Mouse (Mus musculus) embryonic facial prominence, embryonic 12.5 days (tissue): Measurements from ENCODE around the gene Coro1c. TPM values are rescaled to one million over a fixed set of nuclear protein-coding genes. Genes with fewer than 3 reads are reported as not detected.

Experiments used
- ATAC-seq: fragments of 200-750 bp; cut with Nextera tagmentation; 2 replicates; pipeline ENCODE4 v1.8.0; 2017; ENCODE audit not compliant: insufficient number of reproducible peaks, insufficient read depth, low FRiP score, low TSS enrichment
- H3K27ac ChIP-seq: fragments of 300-500 bp; sonication (generic); 2 replicates; pipeline ENCODE4 v1.5.1; 2016; ENCODE audit warnings: mild to moderate bottlenecking
- H3K27me3 ChIP-seq: fragments of 300-500 bp; sonication (generic); 2 replicates; pipeline ENCODE4 v1.6.1; 2016; ENCODE audit warnings: mild to moderate bottlenecking, moderate library complexity
- H3K36me3 ChIP-seq: fragments of 300-500 bp; sonication (generic); 2 replicates; pipeline ENCODE4 v1.6.1; 2016; ENCODE audit warnings: mild to moderate bottlenecking
- H3K4me1 ChIP-seq: fragments of 300-500 bp; sonication (generic); 2 replicates; pipeline ENCODE4 v1.6.1; 2016
- H3K4me2 ChIP-seq: fragments of 300-500 bp; sonication (generic); replicated peaks from 2 replicates; pipeline ENCODE4 v1.6.1; 2016; ENCODE audit warnings: mild to moderate bottlenecking, moderate library complexity
- H3K4me3 ChIP-seq: fragments of 300-500 bp; sonication (generic); 2 replicates; pipeline ENCODE4 v1.5.1; 2016; ENCODE audit warnings: mild to moderate bottlenecking
- H3K9ac ChIP-seq: fragments of 300-500 bp; sonication (generic); 2 replicates; pipeline ENCODE4 v1.6.1; 2016; ENCODE audit warnings: mild to moderate bottlenecking, moderate library complexity
- H3K9me3 ChIP-seq: fragments of 300-500 bp; sonication (generic); 2 replicates; pipeline ENCODE4 v1.6.1; 2016; ENCODE audit warnings: mild to moderate bottlenecking, moderate library complexity
- WGBS: fragments of 180-500 bp; shearing (Covaris S2); methylation state at CpG from one replicate; pipeline ENCODE4 v1.1.7; 2016; 5-methylcytosine and 5-hydroxymethylcytosine counted together
- polyA plus RNA-seq: library from polyadenylated mRNA; unstranded; fragments of >200 nt; fragmentation: Nextera tagmentation; extraction: Ambion mirVana; gene quantifications from 2 replicates; pipeline ENCODE4 v1.2.1, GENCODE M21; 2016

Gene Coro1c
- polyA plus RNA-seq, 1 experiment from 2014 or later, result 123 TPM

- no peak overlapping the region for H3K4me2 ChIP-seq
- H3K4me1 ChIP-seq, result peaks cover 21% of the 10 kb centered on the region
- H3K27ac ChIP-seq, result no peak overlapping the region
- H3K9me3 ChIP-seq, result no peaks in the 10 kb centered on the region
- 95% methylated on average over 14 of the region's 14 CpGs for WGBS
- no peaks in the 10 kb centered on the region for H3K27me3 ChIP-seq
- no peak for ATAC-seq
- H3K9ac ChIP-seq, result no peak overlapping the region
- no peak overlapping the region for H3K4me3 ChIP-seq
- H3K36me3 ChIP-seq, result peaks cover 29% of the 10 kb centered on the region; the same call in 1 of the 2 replicates
Observed at GRCm38 (mm10) chr5:113881136-113881535, 27.4 kb downstream of the Coro1c start.

GRCm38 (mm10) chr5:113878943-113879617, 29.5 kb downstream of the Coro1c start:
- Histone ChIP-seq H3K27me3 (no peaks in the 10 kb centered on the region), H3K27ac (no peak overlapping the region), H3K9ac (no peak overlapping the region), H3K4me2 (no peak overlapping the region), H3K9me3 (no peaks in the 10 kb centered on the region), H3K4me3 (no peak overlapping the region), H3K4me1 (peaks cover 21% of the 10 kb centered on the region), H3K36me3 (peaks cover 41% of the 10 kb centered on the region; the same call in 1 of the 2 replicates)
- WGBS, result 90% methylated on average over 17 of the region's 17 CpGs
- ATAC-seq, result no peak

GRCm38 (mm10) chr5:113877565-113877964, 31.0 kb downstream of the Coro1c start:
- 70% methylated on average over 3 of the region's 3 CpGs for WGBS

GRCm38 (mm10) chr5:113876176-113876575, 32.4 kb downstream of the Coro1c start:
- no peaks in the 10 kb centered on the region for H3K27me3 ChIP-seq
- no peak overlapping the region for H3K4me3 ChIP-seq
- H3K36me3 ChIP-seq, result peaks cover 34% of the 10 kb centered on the region; the same call in 1 of the 2 replicates
- no peak for ATAC-seq
- no peaks in the 10 kb centered on the region for H3K9me3 ChIP-seq
- H3K27ac ChIP-seq, result no peak overlapping the region
- no peak overlapping the region for H3K4me2 ChIP-seq
- H3K9ac ChIP-seq, result no peak overlapping the region
- peaks cover 34% of the 10 kb centered on the region for H3K4me1 ChIP-seq
- WGBS, result 93% methylated on average over 7 of the region's 7 CpGs

More at GRCm38 (mm10) chr5:113877565-113877964, 31.0 kb downstream of the Coro1c start:
- peaks cover 22% of the 10 kb centered on the region for H3K4me1 ChIP-seq
- H3K4me2 ChIP-seq, result no peak overlapping the region
- no peak for ATAC-seq
- no peaks in the 10 kb centered on the region for H3K27me3 ChIP-seq
- H3K36me3 ChIP-seq, result peaks cover 41% of the 10 kb centered on the region; the same call in 1 of the 2 replicates
- no peak overlapping the region for H3K4me3 ChIP-seq
- no peaks in the 10 kb centered on the region for H3K9me3 ChIP-seq
- no peak overlapping the region for H3K27ac ChIP-seq
- no peak overlapping the region for H3K9ac ChIP-seq

- WGBS, result 78% methylated on average over 4 of the region's 4 CpGs
- Histone ChIP-seq H3K9me3 (no peaks in the 10 kb centered on the region), H3K4me3 (no peak overlapping the region), H3K27me3 (no peaks in the 10 kb centered on the region), H3K4me1 (peaks cover 39% of the 10 kb centered on the region), H3K36me3 (peaks cover 31% of the 10 kb centered on the region; the same call in 1 of the 2 replicates), H3K27ac (no peak overlapping the region), H3K9ac (no peak overlapping the region), H3K4me2 (no peak overlapping the region)
- ATAC-seq, result no peak
Observed at GRCm38 (mm10) chr5:113875625-113876024, 32.9 kb downstream of the Coro1c start.

GRCm38 (mm10) chr5:113874063-113875024, 34.2 kb downstream of the Coro1c start:
- Histone ChIP-seq H3K4me3 (0 out of 2 replicates have a peak overlapping the region, but pooled peaks have one; percentile 7), H3K9me3 (no peaks in the 10 kb centered on the region), H3K4me1 (peaks cover 52% of the 10 kb centered on the region), H3K27ac (peak overlapping the region; percentile 92), H3K36me3 (peaks cover 20% of the 10 kb centered on the region; the same call in 1 of the 2 replicates), H3K4me2 (peak overlapping the region; percentile 39), H3K27me3 (no peaks in the 10 kb centered on the region), H3K9ac (no peak overlapping the region)
- 54% methylated on average over 19 of the region's 19 CpGs for WGBS
- no peak for ATAC-seq

- Histone ChIP-seq H3K9me3 (no peaks in the 10 kb centered on the region), H3K4me1 (peaks cover 55% of the 10 kb centered on the region), H3K4me2 (peak overlapping the region; percentile 39), H3K9ac (peak overlapping the region; percentile 28), H3K36me3 (peaks cover 14% of the 10 kb centered on the region; the same call in 1 of the 2 replicates), H3K4me3 (peak overlapping the region; percentile 7; the same call in 1 of the 2 replicates), H3K27me3 (no peaks in the 10 kb centered on the region), H3K27ac (peak overlapping the region; percentile 92)
- peak; percentile 87 for ATAC-seq
- WGBS, result 5% methylated on average over 13 of the region's 15 CpGs
Observed at GRCm38 (mm10) chr5:113872936-113873912, 35.3 kb downstream of the Coro1c start.

GRCm38 (mm10) chr5:113871903-113872548, 36.5 kb downstream of the Coro1c start:
- Histone ChIP-seq H3K4me1 (peaks cover 55% of the 10 kb centered on the region), H3K27ac (peak overlapping the region; percentile 92), H3K9me3 (no peaks in the 10 kb centered on the region), H3K9ac (no peak overlapping the region), H3K4me2 (no peak overlapping the region), H3K4me3 (no peak overlapping the region), H3K27me3 (no peaks in the 10 kb centered on the region), H3K36me3 (peaks cover 14% of the 10 kb centered on the region; the same call in 1 of the 2 replicates)
- WGBS, result 77% methylated on average over 7 of the region's 7 CpGs
- no peak for ATAC-seq

GRCm38 (mm10) chr5:113870393-113871040, 38.0 kb downstream of the Coro1c start:
- Histone ChIP-seq H3K27ac (peak overlapping the region; percentile 14; the same call in 1 of the 2 replicates), H3K36me3 (peaks cover 6% of the 10 kb centered on the region; the same call in 1 of the 2 replicates), H3K4me2 (no peak overlapping the region), H3K9me3 (no peaks in the 10 kb centered on the region), H3K9ac (0 out of 2 replicates have a peak overlapping the region, but pooled peaks have one; percentile 3), H3K4me3 (no peak overlapping the region), H3K27me3 (no peaks in the 10 kb centered on the region), H3K4me1 (peaks cover 55% of the 10 kb centered on the region)
- ATAC-seq, result no peak
- WGBS, result 26% methylated on average over 21 of the region's 21 CpGs

GRCm38 (mm10) chr5:113869132-113869531, 39.4 kb downstream of the Coro1c start:
- Histone ChIP-seq H3K4me2 (no peak overlapping the region), H3K9ac (no peak overlapping the region), H3K4me1 (peaks cover 49% of the 10 kb centered on the region), H3K9me3 (no peaks in the 10 kb centered on the region), H3K4me3 (no peak overlapping the region), H3K36me3 (0 out of 2 replicates have a peak, but pooled peaks cover under 1% of the 10 kb centered on the region), H3K27me3 (no peaks in the 10 kb centered on the region), H3K27ac (no peak overlapping the region)
- no peak for ATAC-seq
- WGBS, result 51% methylated on average over 11 of the region's 11 CpGs
